Mouse (Mus musculus): Measurements from ENCODE around the gene Mdm4.

DNA sequence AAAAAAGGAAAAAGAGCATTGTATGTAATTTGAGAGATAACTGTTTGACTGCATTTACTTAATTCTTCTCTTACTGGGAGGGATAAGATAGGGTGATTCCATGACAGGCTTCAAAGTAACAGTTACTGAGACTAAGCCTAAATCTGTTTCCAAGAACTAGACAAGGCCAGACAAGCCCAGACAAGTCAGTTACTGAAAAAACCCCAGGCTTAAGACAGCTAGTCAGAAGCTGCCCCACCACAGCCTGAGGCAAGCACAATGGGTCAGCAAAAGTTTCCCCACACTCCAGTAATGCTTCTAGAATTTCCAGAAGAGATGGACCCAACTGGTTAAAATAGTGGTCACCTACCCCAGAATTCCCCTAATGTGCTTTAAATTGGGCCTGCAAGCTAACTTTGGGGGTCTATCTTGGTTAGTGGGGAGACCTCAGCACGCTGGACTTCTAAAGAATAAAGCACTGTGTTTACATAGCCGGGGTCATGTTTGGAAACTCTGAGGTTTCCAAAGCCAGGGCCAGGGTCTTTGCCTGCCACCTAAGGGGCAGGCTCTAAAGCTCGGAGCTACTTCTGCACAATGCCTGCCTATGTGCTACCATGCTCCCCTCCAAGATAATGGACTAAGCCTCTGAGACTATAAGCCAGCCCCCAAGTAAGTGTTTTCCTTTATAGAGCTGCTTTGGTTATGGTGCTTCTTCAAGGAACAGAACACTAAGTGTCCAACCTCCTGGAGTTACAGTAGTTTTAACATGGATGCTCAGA lies 10.0 kb downstream of the Mdm4 start:
- TF ChIP-seq MAX (IDR thresholded peaks at IDR 0.05), result no peak
- no peak for TF ChIP-seq CTCF (IDR thresholded peaks at IDR 0.05; ENCODE audit: control insufficient read depth, insufficient read depth, insufficient read length)
- TF ChIP-seq MYOG (IDR thresholded peaks at IDR 0.05; ENCODE audit: control insufficient read depth, extremely low read depth, insufficient read length), result no peak
- no peak for TF ChIP-seq USF1 (IDR thresholded peaks at IDR 0.05; ENCODE audit: low read depth)
- no peak for TF ChIP-seq CEBPB (IDR thresholded peaks at IDR 0.05; ENCODE audit: low read depth)
- no peak for TF ChIP-seq FOSL1 (IDR thresholded peaks at IDR 0.05; ENCODE audit: insufficient read depth, low read length, poor library complexity, severe bottlenecking)
- TF ChIP-seq MYOD1 (IDR thresholded peaks at IDR 0.05; ENCODE audit: control insufficient read depth, insufficient read length, low read depth), result no peak

All from C2C12 (cell line).